Mouse (Mus musculus): ENCODE measurements around the gene Fam241b.

DNA sequence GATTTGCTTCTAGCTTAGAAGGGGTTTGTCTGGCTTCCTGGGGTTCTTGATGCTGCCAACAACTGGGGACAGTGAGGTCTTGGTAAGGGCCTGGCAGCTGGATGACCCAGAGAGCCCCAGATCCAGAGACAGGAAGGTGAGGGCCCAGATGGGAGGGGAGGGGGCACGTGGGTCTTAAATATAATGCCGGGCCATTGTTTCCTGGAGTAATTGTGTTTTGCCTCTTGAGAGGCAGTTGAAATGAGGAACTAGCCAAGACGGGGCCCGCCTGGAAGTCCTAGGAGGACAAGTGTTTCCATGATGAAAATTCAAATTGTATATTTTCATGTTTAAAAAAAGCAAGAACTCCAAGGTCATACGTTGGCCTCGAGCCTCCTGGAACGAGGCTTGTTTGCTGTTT lies 49.8 kb downstream of the Fam241b start:
- TF ChIP-seq CTCF (IDR thresholded peaks at IDR 0.05; ENCODE audit: borderline replicate concordance, extremely low read depth, insufficient read depth, insufficient read length) (no peak), POLR2A (IDR thresholded peaks at IDR 0.05; ENCODE audit: borderline replicate concordance, extremely low read depth, insufficient read depth, insufficient read length, poor library complexity, severe bottlenecking) (no peak)

All from brain, embryonic 14.5 days (tissue).